Mouse (Mus musculus) midbrain, embryonic 13.5 days (tissue): ENCODE measurements around the gene BC107364. TPM values are rescaled to one million over a fixed set of nuclear protein-coding genes. Genes with fewer than 3 reads are reported as not detected.
"Not testable (repeated sequence)": the region's sequence is repeated elsewhere in the genome, so short reads cannot be mapped to it uniquely, and the experiment has no call there.

ENCODE experiments used
- ATAC-seq: fragments of 200-750 bp; cut with Nextera tagmentation; 2 replicates; pipeline ENCODE4 v1.8.0; 2017; ENCODE audit warnings: mild to moderate bottlenecking, moderate TSS enrichment, moderate library complexity
- H3K27ac ChIP-seq: fragments of 300-500 bp; sonication (generic); 2 replicates; pipeline ENCODE4 v1.5.1; 2015; ENCODE audit warnings: inconsistent platforms, mild to moderate bottlenecking, moderate library complexity
- H3K27me3 ChIP-seq: fragments of 300-500 bp; sonication (generic); 2 replicates; pipeline ENCODE4 v1.6.1; 2015; ENCODE audit warnings: mild to moderate bottlenecking, inconsistent platforms
- H3K36me3 ChIP-seq: fragments of 300-500 bp; sonication (generic); 2 replicates; pipeline ENCODE4 v1.6.1; 2015; ENCODE audit warnings: mild to moderate bottlenecking, inconsistent platforms
- H3K4me1 ChIP-seq: fragments of 300-500 bp; sonication (generic); replicated peaks from 2 replicates; pipeline ENCODE4 v1.6.1; 2015; ENCODE audit warnings: inconsistent platforms
- H3K4me2 ChIP-seq: fragments of 300-500 bp; sonication (generic); replicated peaks from 2 replicates; pipeline ENCODE4 v1.6.1; 2015; ENCODE audit warnings: moderate library complexity, mild to moderate bottlenecking, inconsistent platforms
- H3K4me3 ChIP-seq: fragments of 300-500 bp; sonication (generic); replicated peaks from 2 replicates; pipeline ENCODE4 v1.5.1; 2015; ENCODE audit warnings: mild to moderate bottlenecking, inconsistent platforms
- H3K9ac ChIP-seq: fragments of 300-500 bp; sonication (generic); replicated peaks from 2 replicates; pipeline ENCODE4 v1.6.1; 2015; ENCODE audit warnings: mild to moderate bottlenecking, inconsistent platforms
- H3K9me3 ChIP-seq: fragments of 300-500 bp; sonication (generic); 2 replicates; pipeline ENCODE4 v1.6.1; 2016; ENCODE audit warnings: mild to moderate bottlenecking, inconsistent platforms
- WGBS: fragments of 180-500 bp; shearing (Covaris S2); methylation state at CpG from one replicate; pipeline ENCODE4 v1.1.7; 2015; 5-methylcytosine and 5-hydroxymethylcytosine counted together
- polyA plus RNA-seq: library from polyadenylated mRNA; unstranded; fragments of >200 nt; fragmentation: Nextera tagmentation; extraction: Ambion mirVana; gene quantifications from 2 replicates; pipeline ENCODE4 v1.2.1, GENCODE M21; 2015

The BC107364 gene
- not detected in 2 replicates for polyA plus RNA-seq

- H3K27me3 ChIP-seq, result peaks cover 16% of the 10 kb centered on the region
- not testable (repeated sequence) for H3K4me3 ChIP-seq, H3K9ac ChIP-seq, H3K27ac ChIP-seq, H3K9me3 ChIP-seq, H3K4me2 ChIP-seq, H3K36me3 ChIP-seq, H3K4me1 ChIP-seq
- peak; percentile 49 for ATAC-seq
- no CpG with 5 or more reads among the region's 48 CpGs for WGBS
Measured at GRCm38 (mm10) chr3:96452262-96452661, at the start of gene BC107364. BC107364 (minus strand) TSS chr3:96452306.

DNA sequence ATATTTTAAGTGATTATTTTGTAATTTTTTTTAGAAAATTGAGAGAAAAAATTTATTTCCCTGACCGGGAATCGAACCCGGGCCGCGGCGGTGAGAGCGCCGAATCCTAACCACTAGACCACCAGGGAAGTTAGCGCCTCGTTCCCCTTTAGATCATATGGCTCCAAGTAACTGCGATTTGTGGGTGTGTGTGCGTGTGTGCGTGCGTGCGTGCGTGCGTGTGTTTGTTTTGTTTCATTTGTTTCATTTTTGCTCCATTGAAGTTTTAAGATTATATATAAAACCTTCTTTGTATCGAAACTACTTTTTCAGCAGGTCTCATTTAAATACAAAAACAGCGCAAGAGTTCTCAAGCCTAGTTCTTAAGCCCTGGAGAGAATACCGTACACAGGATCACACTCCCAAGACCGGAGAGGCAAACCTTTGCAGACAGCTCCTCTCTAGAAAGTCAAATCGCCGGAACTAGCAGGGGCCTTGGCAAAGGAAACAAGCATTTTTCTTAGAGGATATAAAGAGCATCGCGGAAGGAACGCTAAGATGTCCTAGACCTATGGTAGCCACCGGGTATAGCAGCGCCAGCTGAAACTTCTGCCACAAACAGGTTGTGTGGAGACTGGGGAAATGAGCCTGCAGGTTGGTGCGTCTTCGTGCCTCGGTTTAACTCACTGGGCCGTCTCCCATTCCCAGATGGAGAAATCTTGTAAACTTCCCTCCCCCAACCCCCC, 49.4 kb upstream of the BC107364 start:
- H3K27ac ChIP-seq, result peak overlapping the region; percentile 45; the same call in 1 of the 2 replicates
- H3K9me3 ChIP-seq, result no peaks in the 10 kb centered on the region
- peaks cover 20% of the 10 kb centered on the region for H3K4me1 ChIP-seq
- H3K36me3 ChIP-seq, result no peaks in the 10 kb centered on the region
- WGBS, result under 1% methylated on average over 32 of the region's 32 CpGs
- ATAC-seq, result peak; percentile 63; the same call in 1 of the 2 replicates
- H3K27me3 ChIP-seq, result no peaks in the 10 kb centered on the region
- peak overlapping the region; percentile 72 for H3K4me3 ChIP-seq
- peak overlapping the region; percentile 63 for H3K9ac ChIP-seq
- peak overlapping the region; percentile 94 for H3K4me2 ChIP-seq

GRCm38 (mm10) chr3:96500691-96501265, 48.7 kb upstream of the BC107364 start:
- under 1% methylated on average over 19 of the region's 19 CpGs for WGBS
- H3K27me3 ChIP-seq, result no peaks in the 10 kb centered on the region
- ATAC-seq, result peak; percentile 64
- no peaks in the 10 kb centered on the region for H3K9me3 ChIP-seq
- H3K4me2 ChIP-seq, result peak overlapping the region; percentile 94
- peak overlapping the region; percentile 85 for H3K27ac ChIP-seq
- peak overlapping the region; percentile 75 for H3K9ac ChIP-seq
- H3K4me3 ChIP-seq, result peak overlapping the region; percentile 72
- peaks cover 20% of the 10 kb centered on the region for H3K4me1 ChIP-seq
- H3K36me3 ChIP-seq, result no peaks in the 10 kb centered on the region

- H3K27ac ChIP-seq, result peak overlapping the region; percentile 85
- H3K4me1 ChIP-seq, result peaks cover 20% of the 10 kb centered on the region
- ATAC-seq, result peak; percentile 77
- H3K4me3 ChIP-seq, result peak overlapping the region; percentile 72
- peak overlapping the region; percentile 75 for H3K9ac ChIP-seq
- H3K9me3 ChIP-seq, result no peaks in the 10 kb centered on the region
- WGBS, result 0% methylated on average over 17 of the region's 17 CpGs
- H3K4me2 ChIP-seq, result peak overlapping the region; percentile 94
- no peaks in the 10 kb centered on the region for H3K36me3 ChIP-seq
- H3K27me3 ChIP-seq, result no peaks in the 10 kb centered on the region
Measured at GRCm38 (mm10) chr3:96500289-96500621, 48.1 kb upstream of the BC107364 start.

DNA sequence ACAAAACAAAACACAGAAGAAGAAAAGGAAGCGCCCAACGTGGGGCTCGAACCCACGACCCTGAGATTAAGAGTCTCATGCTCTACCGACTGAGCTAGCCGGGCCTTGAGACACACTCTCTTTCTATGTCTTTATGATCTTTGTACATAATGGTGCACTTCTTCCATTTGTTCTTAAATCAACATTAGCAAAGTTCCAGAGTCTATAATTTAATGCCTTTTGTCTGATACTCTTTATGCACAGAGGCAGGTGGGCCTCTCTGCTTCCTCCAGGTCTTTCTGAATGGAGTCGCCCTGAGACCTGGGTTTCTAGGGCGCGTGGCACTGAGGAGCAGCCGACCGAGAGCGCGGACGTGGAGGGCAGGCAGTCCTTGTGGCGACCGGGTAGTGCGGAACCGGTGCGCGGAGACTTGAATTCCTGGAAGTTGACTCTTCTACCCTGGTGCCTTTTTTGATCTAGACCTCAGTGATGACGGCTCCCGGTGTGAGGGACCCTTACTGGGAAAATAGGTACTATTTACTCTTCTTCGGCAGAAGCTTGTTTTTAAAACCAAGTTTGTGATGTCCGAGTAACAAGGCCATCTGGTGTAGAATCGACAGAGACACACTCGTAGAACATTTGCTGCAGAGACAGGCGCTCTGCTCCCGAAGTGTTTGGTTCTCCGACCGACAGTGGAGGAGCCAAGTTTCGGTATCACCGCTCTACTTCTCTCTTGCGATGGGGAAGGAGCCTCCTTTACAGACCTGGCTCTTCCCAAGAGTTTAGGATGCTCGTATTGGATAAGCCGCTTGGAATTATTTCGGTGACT, 47.6 kb upstream of the BC107364 start:
- H3K9me3 ChIP-seq, result no peaks in the 10 kb centered on the region
- H3K27me3 ChIP-seq, result no peaks in the 10 kb centered on the region
- peaks cover 20% of the 10 kb centered on the region for H3K4me1 ChIP-seq
- peak; percentile 55 for ATAC-seq
- peak overlapping the region; percentile 77 for H3K27ac ChIP-seq
- no peaks in the 10 kb centered on the region for H3K36me3 ChIP-seq
- under 1% methylated on average over 36 of the region's 36 CpGs for WGBS
- peak overlapping the region; percentile 94 for H3K4me2 ChIP-seq
- H3K4me3 ChIP-seq, result peak overlapping the region; percentile 72
- H3K9ac ChIP-seq, result peak overlapping the region; percentile 70

GRCm38 (mm10) chr3:96498476-96499245, 46.6 kb upstream of the BC107364 start:
- Histone ChIP-seq H3K27ac (no peak overlapping the region), H3K4me1 (peaks cover 20% of the 10 kb centered on the region), H3K4me2 (peak overlapping the region; percentile 16; the same call in 1 of the 2 replicates), H3K9me3 (no peaks in the 10 kb centered on the region), H3K9ac (no peak overlapping the region), H3K36me3 (no peaks in the 10 kb centered on the region), H3K27me3 (no peaks in the 10 kb centered on the region), H3K4me3 (peak overlapping the region; percentile 72)
- 87% methylated on average over 4 of the region's 4 CpGs for WGBS
- no peak for ATAC-seq

GRCm38 (mm10) chr3:96497451-96498028, 45.4 kb upstream of the BC107364 start:
- Histone ChIP-seq H3K4me3 (peak overlapping the region; percentile 49), H3K9me3 (no peaks in the 10 kb centered on the region), H3K4me2 (peak overlapping the region; percentile 80), H3K9ac (peak overlapping the region; percentile 61), H3K27ac (peak overlapping the region; percentile 25; the same call in 1 of the 2 replicates), H3K36me3 (no peaks in the 10 kb centered on the region), H3K27me3 (no peaks in the 10 kb centered on the region), H3K4me1 (peaks cover 14% of the 10 kb centered on the region)
- 0% methylated on average over 19 of the region's 19 CpGs for WGBS
- ATAC-seq, result no peak

DNA sequence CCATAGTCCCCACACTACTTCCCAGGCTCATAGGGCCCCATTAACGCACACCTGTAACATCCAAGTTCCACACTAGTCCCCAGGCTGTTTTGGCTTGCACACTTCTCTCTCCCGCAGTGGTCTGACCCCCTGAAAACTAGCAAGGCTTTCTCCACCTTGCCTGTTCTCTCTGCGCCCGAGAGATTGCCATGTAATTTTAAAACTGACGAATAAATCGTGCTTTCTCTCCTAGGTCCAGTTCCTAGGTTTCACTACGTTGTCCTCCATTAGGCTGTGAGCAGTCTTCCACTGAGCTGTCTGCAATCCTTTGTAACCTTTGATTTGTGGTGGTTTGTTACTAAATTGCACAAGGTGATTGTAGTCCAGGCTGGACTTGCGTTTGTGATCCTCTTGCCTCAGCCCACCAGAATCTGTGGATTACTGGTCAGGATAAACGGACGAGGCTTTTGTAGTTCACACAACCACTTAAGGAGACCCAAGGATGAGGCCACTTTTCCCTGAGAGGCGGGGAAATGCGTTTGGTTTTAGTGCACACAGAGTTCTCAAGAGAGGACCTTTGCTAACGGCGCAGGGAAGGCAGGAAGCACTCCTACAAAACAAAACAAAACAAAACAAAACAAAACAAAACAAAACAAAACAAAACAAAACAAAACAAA, 44.6 kb upstream of the BC107364 start:
- H3K4me2 ChIP-seq, result peak overlapping the region; percentile 80
- not testable (repeated sequence) for H3K9ac ChIP-seq, H3K27ac ChIP-seq, H3K36me3 ChIP-seq, H3K4me1 ChIP-seq, H3K9me3 ChIP-seq, H3K27me3 ChIP-seq, ATAC-seq
- WGBS, result 15% methylated on average over 14 of the region's 14 CpGs
- H3K4me3 ChIP-seq, result peak overlapping the region; percentile 49

DNA sequence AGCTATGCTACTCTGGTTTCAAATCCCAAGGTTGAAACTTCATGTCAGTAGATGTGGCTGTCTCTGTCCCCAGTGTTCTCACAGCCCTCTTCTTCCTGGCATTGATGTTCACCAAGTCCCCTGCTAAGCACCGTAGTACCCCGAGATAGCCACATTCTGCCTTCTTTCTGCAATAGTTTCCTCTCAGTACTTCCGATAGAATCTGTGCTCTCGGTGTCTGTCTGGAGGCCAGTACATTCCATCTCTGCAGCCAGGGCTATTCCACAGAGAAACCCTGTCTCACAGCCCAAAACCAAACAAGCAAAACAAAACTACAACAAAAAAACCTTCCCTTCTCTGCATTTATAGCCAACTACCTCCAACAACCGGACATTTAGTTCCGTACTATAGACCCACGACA, 44.1 kb upstream of the BC107364 start:
- H3K27me3 ChIP-seq, result no peaks in the 10 kb centered on the region
- H3K9ac ChIP-seq, result no peak overlapping the region
- no peaks in the 10 kb centered on the region for H3K36me3 ChIP-seq
- H3K4me2 ChIP-seq, result no peak overlapping the region
- ATAC-seq, result no peak
- 67% methylated on average over 7 of the region's 7 CpGs for WGBS
- H3K9me3 ChIP-seq, result no peaks in the 10 kb centered on the region
- peaks cover 9% of the 10 kb centered on the region for H3K4me1 ChIP-seq
- no peak overlapping the region for H3K27ac ChIP-seq
- no peak overlapping the region for H3K4me3 ChIP-seq

DNA sequence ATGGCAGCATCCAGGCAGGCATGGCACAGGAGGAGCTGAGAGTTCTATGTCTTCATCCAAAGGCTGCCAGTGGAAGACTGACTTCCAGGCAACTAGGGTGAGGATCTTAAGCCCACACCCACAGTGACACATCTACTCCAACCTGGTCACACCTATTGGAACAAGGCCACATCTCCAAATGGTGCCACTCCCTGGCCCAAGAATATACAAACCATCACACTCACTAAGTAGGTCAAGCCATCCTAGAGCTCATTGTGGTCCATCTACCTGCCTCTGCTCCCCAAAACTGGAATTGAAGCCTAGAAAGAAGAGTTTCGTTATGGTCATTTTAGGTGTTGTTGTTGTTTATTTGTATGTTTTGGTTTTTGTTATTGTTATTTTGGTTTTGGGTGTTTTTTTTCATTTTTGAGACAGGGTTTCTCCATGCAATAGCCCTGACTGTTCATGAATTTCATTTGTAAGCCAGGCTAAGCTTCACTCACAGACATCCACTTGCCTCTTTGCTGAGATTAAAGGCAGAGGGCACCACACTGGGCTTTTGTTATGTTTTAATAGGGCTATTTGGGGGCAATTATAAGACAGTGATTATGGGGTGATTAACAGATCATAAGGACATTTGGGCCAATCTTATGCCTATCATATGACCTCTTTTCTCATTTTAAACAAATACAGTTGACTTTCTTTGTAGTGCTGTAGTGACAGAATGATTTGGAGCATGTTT, 43.5 kb upstream of the BC107364 start:
- Histone ChIP-seq H3K9ac (no peak overlapping the region), H3K4me2 (no peak overlapping the region), H3K36me3 (no peaks in the 10 kb centered on the region), H3K4me3 (no peak overlapping the region), H3K9me3 (no peaks in the 10 kb centered on the region), H3K27ac (no peak overlapping the region), H3K4me1 (peaks cover 9% of the 10 kb centered on the region), H3K27me3 (no peaks in the 10 kb centered on the region)
- ATAC-seq, result no peak
- 97% methylated on average over 1 of the region's 1 CpGs for WGBS
